Mouse (Mus musculus): Measurements from ENCODE around the gene Lgals4. TPM values are rescaled to one million over a fixed set of nuclear protein-coding genes. Genes with fewer than 3 reads are reported as not detected.

The Lgals4 gene
- polyA plus RNA-seq, 2 experiments, result 5.9 to 18.0 TPM

DNA sequence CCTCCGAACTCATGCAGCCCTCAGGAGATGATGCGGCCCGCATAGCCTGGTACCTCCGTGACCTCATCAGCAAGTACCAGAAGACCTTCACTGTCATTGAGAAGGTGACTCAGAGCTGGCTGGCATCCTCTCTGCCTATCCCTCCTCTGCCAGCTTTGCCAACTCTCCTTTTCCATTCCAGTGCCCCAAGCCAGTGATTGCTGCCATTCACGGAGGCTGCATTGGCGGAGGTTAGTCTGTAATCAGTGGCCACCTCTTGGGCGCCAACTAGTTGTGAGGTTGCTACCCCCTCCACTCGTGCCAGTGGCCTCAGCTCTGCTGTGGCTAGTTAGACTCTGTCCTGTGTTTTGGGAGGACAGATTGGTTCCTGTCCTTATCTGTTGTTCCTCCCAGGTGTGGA lies 3.8 kb upstream of the Lgals4 start:
- H3K9me3 ChIP-seq (ENCODE audit: control insufficient read depth, low read length), result no peaks in the 10 kb centered on the region
- no peak for DNase-seq (ENCODE audit: low spot score)
- no peaks in the 10 kb centered on the region for H3K4me1 ChIP-seq (ENCODE audit: control insufficient read depth, insufficient read depth, low read length)
- WGBS, result 95% methylated on average over 8 of the region's 8 CpGs
- H3K36me3 ChIP-seq (ENCODE audit: control insufficient read depth, insufficient read depth, low read length), result peaks cover 34% of the 10 kb centered on the region
- no peak for TF ChIP-seq POLR2A (IDR thresholded peaks at IDR 0.05; ENCODE audit: borderline replicate concordance, extremely low read depth, insufficient read depth, insufficient read length)
- no peak overlapping the region for H3K27ac ChIP-seq (replicated peaks; ENCODE audit: low read depth, low read length)
- no peak for ATAC-seq (ENCODE audit: low FRiP score, low read depth)
- H3K4me3 ChIP-seq (replicated peaks; ENCODE audit: low read length), result no peak overlapping the region
- no peak overlapping the region for H3K9ac ChIP-seq (ENCODE audit: low read depth, low read length, severe bottlenecking)
- H3K4me2 ChIP-seq (replicated peaks; ENCODE audit: low read depth, low read length, severe bottlenecking), result no peak overlapping the region
- no peaks in the 10 kb centered on the region for H3K27me3 ChIP-seq (ENCODE audit: control insufficient read depth, insufficient read depth, low read length)

DNA sequence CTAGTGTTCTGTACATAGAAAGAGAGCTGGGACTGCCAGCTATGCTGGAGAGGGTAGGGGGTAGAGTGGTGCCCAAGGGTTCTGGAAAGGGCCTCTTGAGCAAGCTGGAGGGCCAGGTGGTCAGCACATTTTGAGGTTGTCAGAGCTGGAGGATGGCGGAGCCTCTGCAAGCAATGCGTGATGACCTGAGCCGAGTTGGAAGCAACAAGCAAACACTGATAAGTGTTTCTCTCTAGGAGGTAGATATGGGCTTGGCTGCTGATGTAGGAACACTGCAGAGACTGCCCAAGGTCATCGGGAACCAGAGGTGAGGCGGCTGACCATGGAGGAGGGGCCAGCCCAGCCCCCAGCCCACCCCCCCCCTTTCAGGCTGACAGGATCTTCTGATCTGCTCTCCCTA lies 2.7 kb upstream of the Lgals4 start:
- no peaks in the 10 kb centered on the region for H3K27me3 ChIP-seq (ENCODE audit: control insufficient read depth, insufficient read depth, low read length)
- H3K4me3 ChIP-seq (replicated peaks; ENCODE audit: low read length), result no peak overlapping the region
- 89% methylated on average over 5 of the region's 5 CpGs for WGBS
- no peak overlapping the region for H3K4me2 ChIP-seq (replicated peaks; ENCODE audit: low read depth, low read length, severe bottlenecking)
- TF ChIP-seq POLR2A (IDR thresholded peaks at IDR 0.05; ENCODE audit: borderline replicate concordance, extremely low read depth, insufficient read depth, insufficient read length), result no peak
- no peaks in the 10 kb centered on the region for H3K4me1 ChIP-seq (ENCODE audit: control insufficient read depth, insufficient read depth, low read length)
- peaks cover 34% of the 10 kb centered on the region for H3K36me3 ChIP-seq (ENCODE audit: control insufficient read depth, insufficient read depth, low read length)
- no peak overlapping the region for H3K27ac ChIP-seq (replicated peaks; ENCODE audit: low read depth, low read length)
- H3K9me3 ChIP-seq (ENCODE audit: control insufficient read depth, low read length), result no peaks in the 10 kb centered on the region
- DNase-seq (ENCODE audit: low spot score) (no peak), ATAC-seq (ENCODE audit: low FRiP score, low read depth) (no peak)
- no peak overlapping the region for H3K9ac ChIP-seq (ENCODE audit: low read depth, low read length, severe bottlenecking)

DNA sequence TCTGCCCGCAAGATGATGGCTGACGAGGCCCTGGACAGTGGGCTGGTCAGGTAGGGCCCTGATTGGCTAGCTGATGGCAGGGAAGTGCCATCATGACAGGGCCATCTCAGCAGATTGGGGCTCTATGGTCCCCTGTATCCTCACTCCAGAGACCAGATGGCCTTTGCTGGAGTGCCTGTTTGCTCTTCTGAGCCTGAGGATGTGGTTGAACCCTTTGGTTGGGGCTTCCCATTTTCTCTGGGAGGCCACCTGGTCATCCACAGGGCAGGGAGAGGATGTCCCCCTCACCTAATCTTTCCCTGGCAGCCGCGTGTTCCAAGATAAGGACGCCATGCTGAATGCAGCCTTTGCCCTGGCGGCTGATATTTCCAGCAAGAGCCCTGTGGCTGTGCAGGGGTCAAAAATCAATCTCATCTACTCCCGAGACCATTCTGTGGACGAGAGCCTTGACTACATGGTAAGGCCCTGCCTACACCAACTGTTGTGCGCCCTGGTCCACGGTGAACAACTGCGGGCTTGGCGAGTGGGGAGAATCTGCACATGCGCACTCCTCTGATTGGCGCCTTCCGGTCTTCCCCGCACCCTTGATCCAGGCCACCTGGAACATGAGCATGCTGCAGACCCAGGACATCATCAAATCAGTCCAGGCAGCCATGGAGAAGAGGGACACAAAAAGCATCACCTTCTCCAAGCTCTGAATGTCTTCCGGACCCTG lies 2.1 kb upstream of the Lgals4 start:
- ATAC-seq (ENCODE audit: low FRiP score, low read depth), result no peak
- no peaks in the 10 kb centered on the region for H3K4me1 ChIP-seq (ENCODE audit: control insufficient read depth, insufficient read depth, low read length)
- TF ChIP-seq POLR2A (IDR thresholded peaks at IDR 0.05; ENCODE audit: borderline replicate concordance, extremely low read depth, insufficient read depth, insufficient read length), result no peak
- 91% methylated on average over 17 of the region's 17 CpGs for WGBS
- H3K9me3 ChIP-seq (ENCODE audit: control insufficient read depth, low read length), result no peaks in the 10 kb centered on the region
- H3K4me3 ChIP-seq (replicated peaks; ENCODE audit: low read length), result no peak overlapping the region
- H3K4me2 ChIP-seq (replicated peaks; ENCODE audit: low read depth, low read length, severe bottlenecking), result no peak overlapping the region
- H3K9ac ChIP-seq (ENCODE audit: low read depth, low read length, severe bottlenecking), result no peak overlapping the region
- no peaks in the 10 kb centered on the region for H3K27me3 ChIP-seq (ENCODE audit: control insufficient read depth, insufficient read depth, low read length)
- no peak for DNase-seq (ENCODE audit: low spot score)
- peaks cover 34% of the 10 kb centered on the region for H3K36me3 ChIP-seq (ENCODE audit: control insufficient read depth, insufficient read depth, low read length)
- H3K27ac ChIP-seq (replicated peaks; ENCODE audit: low read depth, low read length), result no peak overlapping the region

DNA sequence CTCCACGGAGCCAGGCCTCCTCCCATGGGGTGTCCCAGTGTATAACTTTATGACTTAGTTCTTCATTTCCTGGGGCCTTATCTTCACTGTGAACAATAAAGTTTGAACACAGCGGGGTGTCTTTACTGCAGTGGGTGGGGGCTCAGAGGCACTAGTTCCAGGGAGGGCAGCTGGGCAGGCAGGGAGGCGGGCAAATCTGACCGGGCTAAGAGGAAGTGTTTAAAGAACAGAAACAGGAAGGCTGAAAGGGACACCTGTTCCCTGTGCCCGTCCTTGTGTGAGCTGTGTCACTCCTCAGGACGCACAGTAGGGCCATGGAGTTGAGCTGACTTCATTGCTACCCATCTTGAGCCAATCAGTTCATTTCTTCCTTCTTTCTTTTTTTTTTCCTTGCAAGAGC lies 1.5 kb upstream of the Lgals4 start:
- Histone ChIP-seq H3K4me2 (replicated peaks; ENCODE audit: low read depth, low read length, severe bottlenecking) (no peak overlapping the region), H3K27me3 (ENCODE audit: control insufficient read depth, insufficient read depth, low read length) (no peaks in the 10 kb centered on the region), H3K27ac (replicated peaks; ENCODE audit: low read depth, low read length) (no peak overlapping the region), H3K4me3 (replicated peaks; ENCODE audit: low read length) (no peak overlapping the region), H3K9me3 (ENCODE audit: control insufficient read depth, low read length) (no peaks in the 10 kb centered on the region), H3K4me1 (ENCODE audit: control insufficient read depth, insufficient read depth, low read length) (no peaks in the 10 kb centered on the region), H3K9ac (ENCODE audit: low read depth, low read length, severe bottlenecking) (no peak overlapping the region), H3K36me3 (ENCODE audit: control insufficient read depth, insufficient read depth, low read length) (peaks cover 34% of the 10 kb centered on the region)
- no peak for TF ChIP-seq POLR2A (IDR thresholded peaks at IDR 0.05; ENCODE audit: borderline replicate concordance, extremely low read depth, insufficient read depth, insufficient read length)
- no peak for ATAC-seq (ENCODE audit: low FRiP score, low read depth)
- no peak for DNase-seq (ENCODE audit: low spot score)
- 62% methylated on average over 6 of the region's 6 CpGs for WGBS

DNA sequence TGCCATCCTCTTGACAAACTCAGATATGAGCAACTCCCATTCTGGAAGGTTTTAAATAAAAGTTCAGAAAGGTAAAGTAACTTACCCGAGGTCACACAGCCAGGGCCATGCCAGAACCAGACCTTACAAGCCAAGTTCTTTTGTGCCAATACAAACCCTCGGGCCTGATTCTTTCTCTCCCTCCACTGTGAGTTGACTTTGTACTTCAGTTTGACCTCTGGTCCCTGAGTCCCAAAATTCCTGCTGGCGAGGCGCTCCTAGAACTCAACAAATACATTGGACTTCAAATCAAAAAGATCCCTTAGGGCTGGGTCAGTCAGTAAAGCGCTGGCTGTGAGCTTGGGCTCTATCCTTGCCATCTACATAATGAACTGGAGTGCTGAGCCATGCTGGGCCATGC lies 3.3 kb downstream of the Lgals4 start:
- Histone ChIP-seq H3K4me3 (replicated peaks; ENCODE audit: low read length) (no peak overlapping the region), H3K27ac (replicated peaks; ENCODE audit: low read depth, low read length) (no peak overlapping the region), H3K4me1 (ENCODE audit: control insufficient read depth, insufficient read depth, low read length) (no peaks in the 10 kb centered on the region), H3K36me3 (ENCODE audit: control insufficient read depth, insufficient read depth, low read length) (peaks cover 4% of the 10 kb centered on the region), H3K9me3 (ENCODE audit: control insufficient read depth, low read length) (no peaks in the 10 kb centered on the region), H3K9ac (ENCODE audit: low read depth, low read length, severe bottlenecking) (no peak overlapping the region), H3K4me2 (replicated peaks; ENCODE audit: low read depth, low read length, severe bottlenecking) (no peak overlapping the region), H3K27me3 (ENCODE audit: control insufficient read depth, insufficient read depth, low read length) (no peaks in the 10 kb centered on the region)
- no peak for TF ChIP-seq POLR2A (IDR thresholded peaks at IDR 0.05; ENCODE audit: borderline replicate concordance, extremely low read depth, insufficient read depth, insufficient read length)
- WGBS, result 80% methylated on average over 5 of the region's 5 CpGs
- ATAC-seq (ENCODE audit: low FRiP score, low read depth), result no peak
- DNase-seq (ENCODE audit: low spot score), result no peak

All from limb, embryonic 14.5 days (tissue).